Mouse (Mus musculus) liver, postnatal 0 days (tissue): Measurements from ENCODE around the gene Ubxn7.

Experiments used
- CTCF ChIP-seq: sonication (generic); IDR thresholded peaks from 2 replicates; pipeline ENCODE4 v1.5.1; 2016; ENCODE audit warnings: antibody characterized with exemption, low read depth
- EP300 ChIP-seq: IDR thresholded peaks from 2 replicates; pipeline ENCODE4 v1.6.1; 2016; ENCODE audit warnings: antibody characterized with exemption, low read depth, mild to moderate bottlenecking

- TF ChIP-seq CTCF (no peak), EP300 (no peak)
Observed at GRCm38 (mm10) chr16:32401335-32401965, 69.4 kb downstream of the Ubxn7 start.
